Mouse (Mus musculus) spleen, adult 2 months (tissue): ENCODE measurements around the gene Flnb.

ENCODE experiments used
- CTCF ChIP-seq: fragments of 200-500 bp; IDR thresholded peaks from 2 replicates; pipeline ENCODE4 v1.5.1; 2011; ENCODE audit warnings: mild to moderate bottlenecking, inconsistent platforms; ENCODE audit not compliant: insufficient read depth, insufficient read length, insufficient replicate concordance; ENCODE audit errors: extremely low read depth
- POLR2A ChIP-seq: fragments of 200-500 bp; IDR thresholded peaks from 2 replicates; pipeline ENCODE4 v1.6.1; 2011; ENCODE audit warnings: low read depth, low read length, inconsistent platforms

DNA sequence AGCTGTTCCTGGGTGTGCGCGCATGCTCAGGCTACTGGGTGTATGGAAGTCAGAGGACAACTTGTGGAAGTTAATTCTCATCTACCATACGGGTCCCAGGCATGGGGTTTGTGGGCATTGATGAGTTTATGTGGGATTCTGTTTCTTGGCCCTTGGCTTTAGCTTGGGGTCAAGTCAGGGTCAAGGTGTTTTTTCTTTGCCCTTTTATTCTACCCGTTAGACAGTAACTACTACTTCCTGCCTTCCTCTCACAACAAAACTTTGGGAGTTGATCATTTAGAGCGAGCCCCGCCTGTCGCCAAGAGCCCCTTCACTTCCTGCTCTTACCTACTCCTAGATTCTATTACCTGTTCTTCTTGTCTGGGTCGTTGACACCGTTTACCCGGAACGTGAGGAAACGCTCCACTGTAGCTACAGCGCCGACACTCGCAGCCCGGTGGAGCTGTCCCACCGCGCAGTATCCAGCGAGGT lies 26.7 kb upstream of the Flnb start:
- TF ChIP-seq POLR2A: no peak
- no peak for TF ChIP-seq CTCF
